Mouse (Mus musculus) frontal cortex, postnatal 14 days (tissue): ENCODE measurements around the gene Gm9918.
A peak's percentile ranks its signal among the peaks of the same experiment; 100 is the strongest.

Source experiments
- DNase-seq, 2 experiments: peaks; one replicate each; pipeline ENCODE4 v3.0.0; 2022; ENCODE audit warnings: low spot score in 2 of 2

The Gm9918 gene

GRCm38 (mm10) chr15:102273982-102274716 is 3.8 kb downstream of the Gm9918 start:
- DNase-seq: no peak

GRCm38 (mm10) chr15:102278726-102279091 is 8.3 kb downstream of the Gm9918 start:
- DNase-seq: no peak

- peak; percentile 51 to 74 for DNase-seq
Observed at GRCm38 (mm10) chr15:102279092-102279782, 8.9 kb downstream of the Gm9918 start, which contains the start of gene Mfsd5. Gene Mfsd5 (plus strand): TSS chr15:102279454.

GRCm38 (mm10) chr15:102279783-102280520 is 9.6 kb downstream of the Gm9918 start:
- DNase-seq: no peak

- DNase-seq: no peak
Observed at GRCm38 (mm10) chr15:102280623-102281022, 10.3 kb downstream of the Gm9918 start.

- DNase-seq: no peak
Observed at GRCm38 (mm10) chr15:102282463-102283292, 12.3 kb downstream of the Gm9918 start.

GRCm38 (mm10) chr15:102283648-102284047 is 13.3 kb downstream of the Gm9918 start:
- DNase-seq: no peak

- DNase-seq: no peak
Observed at GRCm38 (mm10) chr15:102287395-102287794, 17.0 kb downstream of the Gm9918 start.

GRCm38 (mm10) chr15:102295633-102296367 is 25.4 kb downstream of the Gm9918 start, which contains the start of gene Espl1:
Gene Espl1 (plus strand): TSS chr15:102296266.
- peak; percentile 88 to 91 for DNase-seq

GRCm38 (mm10) chr15:102296368-102297006 is 26.1 kb downstream of the Gm9918 start:
- no peak for DNase-seq

GRCm38 (mm10) chr15:102302542-102302941 is 32.2 kb downstream of the Gm9918 start:
- DNase-seq: no peak

GRCm38 (mm10) chr15:102308717-102309116 is 38.4 kb downstream of the Gm9918 start:
- no peak for DNase-seq

GRCm38 (mm10) chr15:102310074-102310845 is 39.9 kb downstream of the Gm9918 start:
- DNase-seq: no peak

- DNase-seq: no peak
Observed at GRCm38 (mm10) chr15:102311489-102311888, 41.1 kb downstream of the Gm9918 start.

GRCm38 (mm10) chr15:102315292-102315691 is 44.9 kb downstream of the Gm9918 start:
- no peak for DNase-seq

GRCm38 (mm10) chr15:102316263-102316662 is 45.9 kb downstream of the Gm9918 start:
- peak in 1 of 2 experiments; percentile 41 for DNase-seq
